ENCODE assay signal across 8 mouse cellular contexts in the genomic region with DNA sequence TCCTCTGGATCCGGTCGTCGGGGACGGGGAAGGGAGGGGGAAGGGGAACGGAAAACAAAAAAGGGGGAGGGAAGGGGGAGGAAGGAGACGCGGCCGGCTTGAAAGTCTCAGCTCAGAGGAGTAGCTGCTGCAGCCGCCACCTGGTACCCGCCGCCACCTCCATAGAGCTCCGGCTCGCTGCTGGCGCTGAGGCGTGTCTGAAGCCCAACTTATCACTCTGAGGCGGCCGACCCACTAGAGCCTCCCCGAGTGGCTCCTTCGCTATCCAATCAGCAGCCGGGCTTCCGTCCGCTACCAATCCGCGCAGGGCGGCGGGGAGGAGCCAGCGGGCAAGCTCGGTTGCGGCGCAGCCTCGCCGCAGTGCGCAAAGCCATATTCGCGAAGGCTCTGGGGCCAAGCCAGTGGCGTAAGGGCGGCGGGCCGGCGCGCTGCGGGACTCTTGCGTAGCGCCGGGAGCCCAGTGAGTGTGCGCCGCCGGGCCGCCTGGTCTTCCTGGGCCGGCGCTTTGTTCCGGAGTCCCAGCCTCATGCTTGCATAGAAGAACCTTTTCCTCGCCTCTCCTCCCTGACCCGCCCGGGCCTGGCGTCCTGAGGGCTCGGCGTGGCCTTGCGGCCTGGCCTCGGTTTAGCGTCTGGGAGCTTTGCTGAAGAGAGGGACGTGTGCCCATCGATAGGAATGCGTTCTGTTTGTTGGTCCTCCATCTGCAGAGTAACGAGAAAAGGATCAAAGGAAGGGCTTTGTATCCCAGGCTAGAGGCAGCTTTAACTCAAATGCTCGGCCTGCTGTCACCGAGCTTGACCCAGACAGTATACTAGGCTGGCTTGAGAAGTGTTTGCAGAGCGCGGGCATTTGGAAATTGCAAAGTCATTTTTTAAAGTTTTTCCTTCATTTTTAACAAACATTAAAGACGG. TPM values are rescaled to one million over a fixed set of nuclear protein-coding genes. Genes with fewer than 3 reads are reported as not detected.
DNase-seq lines count a peak whose midpoint lies in the region; ATAC-seq and TF ChIP-seq lines count a peak whose summit lies in the region.

TSS of gene Eif4g2 (minus strand) at position 209 of the 911 bp plus-strand sequence.

- H3K79me2 ChIP-seq in CH12.LX (replicated peaks; ENCODE audit: control insufficient read depth, extremely low read depth, insufficient read depth, poor library complexity, severe bottlenecking) = peaks cover 32% of the 10 kb centered on the region

- WGBS in forebrain, embryonic 11.5 days = under 1% methylated on average over 64 of the region's 70 CpGs
- under 1% methylated on average over 70 of the region's 70 CpGs for WGBS in heart, embryonic 16.5 days
- under 1% methylated on average over 70 of the region's 70 CpGs for WGBS in liver, embryonic 15.5 days (ENCODE audit: insufficient replicate concordance)
- under 1% methylated on average over 70 of the region's 70 CpGs for WGBS in neural tube, embryonic 12.5 days

- TF ChIP-seq EP300 in CH12.LX (IDR thresholded peaks at IDR 0.05; ENCODE audit: low read length) = no peak

- TF ChIP-seq RAD21 in CH12.LX (IDR thresholded peaks at IDR 0.05; ENCODE audit: low read depth, low read length) = no peak

- no peaks in the 10 kb centered on the region for H3K27me3 ChIP-seq in CH12.LX (replicated peaks)
- no peaks in the 10 kb centered on the region for H3K27me3 ChIP-seq in forebrain, embryonic 11.5 days (ENCODE audit: control insufficient read depth, insufficient read depth, low read length)
- H3K27me3 ChIP-seq in heart, embryonic 16.5 days (ENCODE audit: control insufficient read depth, insufficient read depth, low read length) = no peaks in the 10 kb centered on the region
- no peaks in the 10 kb centered on the region for H3K27me3 ChIP-seq in liver, embryonic 15.5 days
- H3K27me3 ChIP-seq in neural tube, embryonic 12.5 days (replicated peaks) = no peaks in the 10 kb centered on the region

- peaks cover 27 to 32% of the 10 kb centered on the region in 2 experiments for H3K36me3 ChIP-seq in CH12.LX (replicated peaks in 1 of 2; ENCODE audit: control insufficient read depth in 1 of 2, insufficient read depth in 1 of 2, low read length in 1 of 2)
- H3K36me3 ChIP-seq in forebrain, embryonic 11.5 days (ENCODE audit: control insufficient read depth, insufficient read depth, low read length) = peaks cover 17% of the 10 kb centered on the region
- H3K36me3 ChIP-seq in heart, embryonic 16.5 days (ENCODE audit: control insufficient read depth, insufficient read depth) = peaks cover 28% of the 10 kb centered on the region
- H3K36me3 ChIP-seq in liver, embryonic 15.5 days (replicated peaks) = peaks cover 40% of the 10 kb centered on the region
- H3K36me3 ChIP-seq in neural tube, embryonic 12.5 days = peaks cover 34% of the 10 kb centered on the region

- peak within 1 kb of the TSS; percentile 88 for H3K4me2 ChIP-seq in CH12.LX (ENCODE audit: insufficient read depth, low read depth, poor library complexity, severe bottlenecking)
- H3K4me2 ChIP-seq in forebrain, embryonic 11.5 days (ENCODE audit: low read depth, low read length, severe bottlenecking) = peak within 1 kb of the TSS; percentile 69
- H3K4me2 ChIP-seq in heart, embryonic 16.5 days (ENCODE audit: low read depth, low read length) = peak within 1 kb of the TSS; percentile 90
- peak within 1 kb of the TSS; percentile 87 for H3K4me2 ChIP-seq in liver, embryonic 15.5 days
- peak within 1 kb of the TSS; percentile 90 for H3K4me2 ChIP-seq in neural tube, embryonic 12.5 days (replicated peaks)

- peak; percentile 100 for TF ChIP-seq POLR2A in CH12.LX (IDR thresholded peaks at IDR 0.05; ENCODE audit: low read depth, low read length)

- peak within 1 kb of the TSS; percentile 92 to 98 (median 95) for H3K4me3 ChIP-seq in CH12.LX (replicated peaks in 1 of 3; ENCODE audit: low read depth in 2 of 3, low read length in 2 of 3, poor library complexity in 1 of 3)
- peak within 1 kb of the TSS; percentile 99 for H3K4me3 ChIP-seq in forebrain, embryonic 11.5 days (ENCODE audit: low read depth, low read length)
- peak within 1 kb of the TSS; percentile 79 for H3K4me3 ChIP-seq in heart, embryonic 16.5 days (ENCODE audit: low read length)
- H3K4me3 ChIP-seq in liver, embryonic 15.5 days (replicated peaks) = peak within 1 kb of the TSS; percentile 92
- H3K4me3 ChIP-seq in neural tube, embryonic 12.5 days = peak within 1 kb of the TSS; percentile 96

- dilution Hi-C loops in CH12.LX (cut with MboI; ENCODE audit: extremely low pct_ligation_motif_present, extremely low pct_unique_long_range_greater_than_20kb, low sequenced_read_pairs) = no loop called here

- TF ChIP-seq CTCF in CH12.LX (conservative IDR thresholded peaks at IDR 0.05 in 1 of 2, IDR thresholded peaks at IDR 0.05 in 1 of 2; ENCODE audit: low read depth in 2 of 2, low read length in 2 of 2) = no peak

- in situ Hi-C loops in CH12.LX (cut with MboI; ENCODE audit: low pct_ligation_motif_present, low pct_unique_long_range_greater_than_20kb, low sequenced_read_pairs) = no loop called here

- ATAC-seq in forebrain, embryonic 11.5 days (replicated peaks; ENCODE audit: low FRiP score) = peak; percentile 99
- peak; percentile 98 for ATAC-seq in heart, embryonic 16.5 days (replicated peaks; ENCODE audit: extremely low read depth, insufficient read depth, low FRiP score)
- ATAC-seq in liver, embryonic 15.5 days (ENCODE audit: insufficient read depth) = peak; percentile 97
- ATAC-seq in neural tube, embryonic 12.5 days (ENCODE audit: low FRiP score, low read depth) = peak; percentile 98

- H3K27ac ChIP-seq in CH12.LX (ENCODE audit: insufficient read depth, low read depth) = peak within 1 kb of the TSS; percentile 97
- H3K27ac ChIP-seq in forebrain, embryonic 11.5 days (ENCODE audit: low read depth, low read length) = peak within 1 kb of the TSS; percentile 99
- peak within 1 kb of the TSS; percentile 99 for H3K27ac ChIP-seq in heart, embryonic 16.5 days (ENCODE audit: low read length)
- H3K27ac ChIP-seq in liver, embryonic 15.5 days (replicated peaks) = peak within 1 kb of the TSS; percentile 99
- H3K27ac ChIP-seq in neural tube, embryonic 12.5 days = peak within 1 kb of the TSS; percentile 100

- H3K4me1 ChIP-seq in CH12.LX (ENCODE audit: control insufficient read depth in 1 of 2, insufficient read depth in 2 of 2) = peaks cover 0 to 21% of the 10 kb centered on the region in 2 experiments; a peak in 2 of 4 replicates
- peaks cover 6% of the 10 kb centered on the region for H3K4me1 ChIP-seq in forebrain, embryonic 11.5 days (replicated peaks; ENCODE audit: control insufficient read depth, insufficient read depth, low read length)
- H3K4me1 ChIP-seq in heart, embryonic 16.5 days (ENCODE audit: control insufficient read depth, insufficient read depth, low read length) = peaks cover 18% of the 10 kb centered on the region
- H3K4me1 ChIP-seq in liver, embryonic 15.5 days (replicated peaks) = peaks cover 47% of the 10 kb centered on the region
- H3K4me1 ChIP-seq in neural tube, embryonic 12.5 days = peaks cover 22% of the 10 kb centered on the region

- H3K9ac ChIP-seq in CH12.LX (ENCODE audit: insufficient read depth, low read depth) = peak within 1 kb of the TSS; percentile 92
- H3K9ac ChIP-seq in forebrain, embryonic 11.5 days (ENCODE audit: low read length) = peak within 1 kb of the TSS; percentile 100
- peak within 1 kb of the TSS; percentile 98 for H3K9ac ChIP-seq in heart, embryonic 16.5 days (ENCODE audit: low read length)
- H3K9ac ChIP-seq in liver, embryonic 15.5 days = peak within 1 kb of the TSS; percentile 93
- peak within 1 kb of the TSS; percentile 100 for H3K9ac ChIP-seq in neural tube, embryonic 12.5 days

- DNase-seq in CH12.LX (ENCODE audit: extremely low read depth) = peak; percentile 96
- DNase-seq in c-Kit-positive CD71-positive TER-119-negative erythroid progenitor cells, embryonic 14.5 days (ENCODE audit: low read depth) = peak; percentile 96
- DNase-seq in forebrain, embryonic 11.5 days (ENCODE audit: low spot score) = peak; percentile 99
- DNase-seq in kidney, postnatal 36 days = peak; percentile 98 to 99
- DNase-seq in telencephalon, adult 2 months (ENCODE audit: low read depth, low spot score) = peak; percentile 98

- H3K9me3 ChIP-seq in CH12.LX (replicated peaks; ENCODE audit: low read length) = no peaks in the 10 kb centered on the region
- no peaks in the 10 kb centered on the region for H3K9me3 ChIP-seq in forebrain, embryonic 11.5 days (ENCODE audit: control insufficient read depth, low read length)
- no peaks in the 10 kb centered on the region for H3K9me3 ChIP-seq in heart, embryonic 16.5 days (replicated peaks; ENCODE audit: control insufficient read depth, low read length)
- H3K9me3 ChIP-seq in liver, embryonic 15.5 days (replicated peaks) = no peaks in the 10 kb centered on the region
- no peaks in the 10 kb centered on the region for H3K9me3 ChIP-seq in neural tube, embryonic 12.5 days

TF ChIP-seq in CH12.LX, 34 proteins besides CTCF, POLR2A, EP300 and RAD21:
- TF ChIP-seq USF1 (IDR thresholded peaks at IDR 0.05; ENCODE audit: low read depth, low read length) (no peak), TBP (conservative IDR thresholded peaks at IDR 0.05; ENCODE audit: low read depth, low read length) (peak; percentile 95)
TF ChIP-seq in CH12.LX: peak in this region for 1.

RNA-seq across cellular contexts. Expression of gene Eif4g2, which starts in this region (rescaled TPM):
- total RNA-seq in CH12.LX (2012; rRNA removed) (217 and 318 TPM in 2 replicates), CH12.LX (2014; rRNA removed) (671 and 744 TPM in 2 replicates)
- 821 and 920 TPM in 2 replicates for polyA plus RNA-seq in CH12.LX (2012; ENCODE audit: insufficient read length, low read depth)
- polyA plus RNA-seq in forebrain, embryonic 11.5 days (2014; fragmentation: Nextera tagmentation; extraction: Ambion mirVana) = 1,722 and 1,856 TPM in 2 replicates
- 544 and 627 TPM in 2 replicates for polyA plus RNA-seq in heart, embryonic 16.5 days (2015; fragmentation: Nextera tagmentation; extraction: Ambion mirVana)
- 322 and 346 TPM in 2 replicates for polyA plus RNA-seq in liver, embryonic 15.5 days (2015; fragmentation: Nextera tagmentation; extraction: Ambion mirVana)
- polyA plus RNA-seq in neural tube, embryonic 12.5 days (2016; fragmentation: Nextera tagmentation; extraction: Ambion mirVana) = 1,399 and 1,519 TPM in 2 replicates

Comparison
In these comparisons a context has a peak if more than half of its experiments do, and no peak if none do; other contexts are left out.
1. Peak in every context shown above with its lines: DNase-seq, ATAC-seq, H3K4me3 ChIP-seq and H3K27ac ChIP-seq.